Mouse (Mus musculus) cerebellum, adult 11 months (tissue): Measurements from ENCODE around the gene Stx17.

ENCODE experiments used
- DNase-seq: peaks from one replicate; pipeline ENCODE4 v3.0.0; 2022

Gene Stx17

DNA sequence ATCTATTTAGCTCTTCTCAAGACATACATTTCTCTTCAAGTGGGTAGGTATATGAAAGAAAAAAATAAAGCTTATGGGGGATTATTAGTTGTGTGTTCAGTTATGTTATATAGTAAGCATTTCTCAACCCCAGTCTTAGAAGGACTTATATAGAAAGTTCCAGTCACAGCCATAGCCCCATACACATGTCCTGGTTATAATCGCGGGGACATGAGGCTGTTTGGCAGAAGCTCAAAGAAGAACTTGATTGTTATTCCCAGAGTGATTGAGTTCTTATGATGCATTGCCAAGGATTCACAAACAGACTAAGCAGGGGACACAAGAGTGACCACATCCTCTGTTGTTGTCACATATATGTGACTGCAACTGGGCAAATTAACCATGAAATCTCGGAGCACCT lies 51.0 kb downstream of the Stx17 start:
- no peak for DNase-seq

DNA sequence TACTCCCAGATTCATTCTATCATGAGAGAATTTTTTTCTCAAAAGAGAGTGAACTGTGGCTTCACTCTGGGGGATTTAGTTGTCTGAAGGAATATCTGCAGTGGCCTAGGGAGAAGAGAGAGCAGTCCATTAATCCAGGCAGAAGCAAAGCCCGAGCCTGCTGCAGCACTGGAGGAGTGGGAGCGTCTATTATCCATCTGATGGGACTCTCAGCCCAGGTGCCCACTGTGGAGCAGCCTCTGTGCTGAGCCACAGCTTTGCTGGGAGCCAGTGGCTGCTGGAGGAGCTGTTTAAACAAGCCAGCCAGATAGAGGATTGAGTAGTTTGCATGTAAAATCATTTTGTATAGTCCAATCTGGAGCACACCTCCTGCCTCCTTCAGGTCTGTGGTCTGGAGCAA lies 56.2 kb downstream of the Stx17 start:
- no peak for DNase-seq

DNA sequence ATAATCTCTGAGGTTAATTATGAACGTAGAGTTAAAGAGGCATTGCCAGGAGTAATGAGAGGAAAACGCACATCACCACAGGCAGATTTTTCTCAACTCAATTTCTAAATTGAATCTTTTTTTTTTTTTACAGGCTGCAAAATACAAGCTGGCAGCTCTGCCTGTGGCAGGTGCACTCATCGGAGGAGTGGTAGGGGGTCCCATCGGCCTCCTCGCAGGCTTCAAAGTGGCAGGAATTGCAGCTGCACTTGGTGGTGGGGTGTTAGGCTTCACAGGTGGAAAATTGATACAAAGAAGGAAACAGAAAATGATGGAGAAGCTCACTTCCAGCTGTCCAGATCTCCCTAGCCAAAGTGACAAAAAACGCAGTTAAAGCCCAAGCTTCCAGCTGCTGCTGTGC lies 56.7 kb downstream of the Stx17 start:
- no peak for DNase-seq

- DNase-seq, result no peak
Observed at GRCm38 (mm10) chr4:48182115-48182806, 57.5 kb downstream of the Stx17 start.

- no peak for DNase-seq
Observed at GRCm38 (mm10) chr4:48197925-48198324, 73.2 kb downstream of the Stx17 start.

GRCm38 (mm10) chr4:48198447-48198846 lies 73.7 kb downstream of the Stx17 start:
- DNase-seq, result no peak

- peak; percentile 48 for DNase-seq
Observed at GRCm38 (mm10) chr4:48203564-48203963, 78.8 kb downstream of the Stx17 start.

- DNase-seq, result peak; percentile 64
Observed at GRCm38 (mm10) chr4:48225173-48225572, 100.5 kb downstream of the Stx17 start.

GRCm38 (mm10) chr4:48225604-48226003 lies 100.9 kb downstream of the Stx17 start:
- DNase-seq, result no peak

DNA sequence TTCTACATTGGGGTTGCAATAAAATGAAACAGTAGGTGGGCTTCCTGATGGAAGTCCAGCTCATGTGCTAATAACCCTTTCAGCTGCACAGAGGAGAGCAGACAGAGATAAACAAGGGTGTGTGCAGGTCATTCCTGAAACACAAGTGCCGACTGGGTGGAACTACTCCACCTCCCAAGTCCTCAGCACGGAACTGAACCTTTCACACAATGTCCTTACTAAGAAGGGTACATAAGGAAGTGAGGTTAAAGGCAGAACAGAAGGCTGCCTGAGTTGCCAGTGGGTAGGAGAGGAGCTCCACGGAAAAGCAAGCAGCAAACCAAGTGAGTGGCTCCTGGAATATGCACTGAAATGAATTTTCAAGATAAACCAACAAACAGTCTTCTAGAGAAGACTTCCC lies 102.1 kb downstream of the Stx17 start:
- no peak for DNase-seq
